Mouse (Mus musculus) right cerebral cortex, postnatal 10 days (tissue): Measurements from ENCODE around the gene Gabbr2.

ENCODE experiments used
- DNase-seq, 2 experiments: peaks; one replicate each; pipeline ENCODE4 v3.0.0; 2021; ENCODE audit warnings: low spot score in 2 of 2

Gene Gabbr2

DNA sequence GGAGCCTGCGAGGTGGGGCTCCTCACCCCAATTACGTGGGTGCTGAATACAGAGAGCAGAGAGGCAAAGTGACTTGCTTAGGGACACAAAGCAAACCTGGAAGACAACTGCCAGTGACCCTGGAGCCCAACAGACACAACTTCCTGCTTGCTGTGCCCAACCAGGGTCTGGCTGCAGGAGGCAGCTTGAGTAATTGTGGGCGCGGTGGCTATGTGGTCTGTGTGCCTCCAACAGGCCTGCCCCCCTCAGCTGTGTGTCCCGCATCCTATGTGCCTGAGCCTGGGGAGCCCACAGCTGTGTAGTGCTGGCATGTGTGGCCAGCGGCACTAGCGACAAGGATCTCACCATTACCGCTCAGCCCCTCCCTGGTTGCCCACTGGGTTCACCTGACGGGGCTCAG is 377.0 kb downstream of the Gabbr2 start:
- no peak for DNase-seq

DNA sequence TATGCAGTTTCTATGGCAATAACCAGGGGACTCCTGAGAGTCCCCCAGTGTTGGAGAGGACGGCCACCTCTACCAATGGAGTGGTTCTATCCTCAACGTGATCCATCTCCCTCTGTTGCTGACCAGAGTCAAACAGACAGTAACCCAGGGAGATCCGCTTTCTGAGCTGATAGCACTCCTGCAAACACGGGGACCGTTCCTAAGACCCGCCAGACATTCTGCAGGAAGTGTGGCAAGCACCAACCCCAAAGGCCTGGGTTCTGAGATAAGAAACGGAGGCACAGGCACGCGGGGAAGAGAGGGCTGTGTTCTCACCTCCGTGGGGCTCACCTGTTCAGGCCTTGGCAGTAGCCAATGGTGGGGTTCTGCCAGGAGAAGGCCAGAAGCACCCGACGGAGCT is 378.1 kb downstream of the Gabbr2 start:
- DNase-seq: no peak
